Mouse (Mus musculus) hindbrain, postnatal 0 days (tissue): ENCODE measurements around the gene Hus1. TPM values are rescaled to one million over a fixed set of nuclear protein-coding genes. Genes with fewer than 3 reads are reported as not detected.

Experiments used
- ATAC-seq: fragments of 200-750 bp; cut with Nextera tagmentation; 2 replicates; pipeline ENCODE4 v1.8.0; 2017; ENCODE audit warnings: mild to moderate bottlenecking, moderate TSS enrichment, moderate library complexity
- DNase-seq: peaks from one replicate; pipeline ENCODE4 v3.0.0-alpha.2; 2015; ENCODE audit warnings: low spot score
- H3K27ac ChIP-seq: fragments of 300-500 bp; sonication (generic); 2 replicates; pipeline ENCODE4 v1.5.1; 2014; ENCODE audit warnings: mild to moderate bottlenecking
- H3K27me3 ChIP-seq: fragments of 300-500 bp; sonication (generic); 2 replicates; pipeline ENCODE4 v1.6.1; 2014; ENCODE audit warnings: low read length, mixed read lengths; ENCODE audit not compliant: insufficient read depth
- H3K36me3 ChIP-seq: fragments of 300-500 bp; sonication (generic); 2 replicates; pipeline ENCODE4 v1.6.1; 2014; ENCODE audit warnings: low read length, mixed read lengths; ENCODE audit not compliant: insufficient read depth
- H3K4me1 ChIP-seq: fragments of 300-500 bp; sonication (generic); 2 replicates; pipeline ENCODE4 v1.6.1; 2014; ENCODE audit warnings: antibody characterized with exemption, low read length, mixed read lengths; ENCODE audit not compliant: insufficient read depth
- H3K4me2 ChIP-seq: fragments of 300-500 bp; sonication (generic); 2 replicates; pipeline ENCODE4 v1.6.1; 2014; ENCODE audit warnings: low read depth, mild to moderate bottlenecking, low read length, moderate library complexity, mixed read lengths
- H3K4me3 ChIP-seq: fragments of 300-500 bp; sonication (generic); 2 replicates; pipeline ENCODE4 v1.5.1; 2014; ENCODE audit warnings: low read length
- H3K9ac ChIP-seq: fragments of 300-500 bp; sonication (generic); replicated peaks from 2 replicates; pipeline ENCODE4 v1.6.1; 2014; ENCODE audit warnings: mild to moderate bottlenecking, low read length, moderate library complexity, mixed read lengths
- H3K9me3 ChIP-seq: fragments of 300-500 bp; sonication (generic); 2 replicates; pipeline ENCODE4 v1.6.1; 2016; ENCODE audit warnings: low read length, mixed read lengths
- CTCF ChIP-seq: IDR thresholded peaks from 2 replicates; pipeline ENCODE4 v1.5.1; 2016; ENCODE audit warnings: antibody characterized with exemption, control low read depth, low read depth
- WGBS: fragments of 180-500 bp; shearing (Covaris S2); extraction: QIAGEN DNeasy Blood & Tissue Kit; methylation state at CpG from one replicate; pipeline ENCODE4 v1.1.7; 2014; 5-methylcytosine and 5-hydroxymethylcytosine counted together
- polyA plus RNA-seq: library from polyadenylated mRNA; unstranded; fragments of >200 nt; fragmentation: Nextera tagmentation; extraction: Ambion mirVana; gene quantifications from 2 replicates; pipeline ENCODE4 v1.2.1, GENCODE M21; 2015
- total RNA-seq: library from RNA; depleted of rRNA; stranded (reverse); fragments of >200 nt; gene quantifications from 2 replicates; pipeline ENCODE4 v1.2.3, GENCODE M21; 2014

Gene Hus1
- total and polyA plus RNA-seq, 2 experiments from 2014 or later: 9.5 to 20.0 TPM

DNA sequence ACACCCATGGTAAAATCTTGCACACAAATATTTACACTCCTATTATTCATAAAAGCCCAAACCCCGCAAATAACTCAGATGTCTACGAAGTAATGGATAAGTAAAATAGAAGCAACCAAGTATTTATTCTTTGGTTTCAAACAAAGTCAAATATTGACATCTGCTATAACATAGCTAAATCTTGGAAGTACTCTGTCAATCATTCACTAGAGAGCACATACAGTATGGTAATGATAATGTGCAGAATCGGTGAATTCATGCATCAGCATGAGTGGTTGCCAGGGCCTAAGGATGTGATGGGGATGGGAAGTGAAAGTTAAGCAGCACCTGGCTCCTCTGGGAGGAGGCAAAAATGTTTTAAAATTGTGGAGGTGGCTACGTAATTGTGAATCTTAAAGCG, 9.2 kb upstream of the Hus1 start:
- WGBS: 92% methylated on average over 5 of the region's 5 CpGs
- no peaks in the 10 kb centered on the region for H3K27me3 ChIP-seq
- H3K36me3 ChIP-seq: no peaks in the 10 kb centered on the region
- no peaks in the 10 kb centered on the region for H3K4me1 ChIP-seq
- no peak overlapping the region for H3K27ac ChIP-seq
- no peak overlapping the region for H3K9ac ChIP-seq
- DNase-seq (no peak), ATAC-seq (no peak)
- H3K9me3 ChIP-seq: no peaks in the 10 kb centered on the region
- H3K4me3 ChIP-seq: no peak overlapping the region
- TF ChIP-seq CTCF: no peak
- no peak overlapping the region for H3K4me2 ChIP-seq

DNA sequence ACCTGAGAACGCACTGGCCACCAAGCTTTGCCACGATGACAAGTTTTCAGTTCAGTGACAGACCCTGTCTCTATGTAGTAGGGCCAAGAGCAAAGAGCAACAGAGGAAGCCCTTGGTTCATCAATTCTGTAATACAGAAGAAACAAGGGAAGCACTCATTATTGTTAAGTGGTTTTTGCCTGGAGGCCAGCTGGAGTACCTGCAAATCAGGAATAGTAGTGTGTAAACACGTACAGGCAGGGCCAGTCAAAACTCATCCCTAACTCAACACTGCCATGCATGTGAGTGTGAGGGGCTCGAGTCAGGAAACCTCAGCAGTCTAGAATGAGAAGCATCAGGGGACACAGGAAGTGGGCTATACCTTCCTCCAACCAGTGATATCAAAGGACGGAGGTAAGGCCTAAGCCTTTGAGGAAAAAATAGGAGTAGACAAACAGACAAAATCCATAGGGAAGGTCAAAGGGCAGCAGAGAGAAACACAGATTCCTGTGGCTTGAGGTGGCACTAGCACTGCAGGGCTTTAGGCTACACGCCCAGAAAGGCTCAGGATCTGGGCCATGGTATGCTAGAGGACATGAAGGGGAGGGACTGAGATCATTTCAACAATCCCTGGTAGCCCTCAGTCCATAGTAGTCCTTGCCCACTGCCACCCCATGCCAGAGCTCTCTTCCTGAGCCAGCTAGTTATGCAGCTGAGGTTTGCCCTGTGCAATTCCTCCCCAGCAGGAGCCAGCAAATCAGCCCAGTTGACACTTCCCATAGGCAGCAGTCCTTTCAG, 7.7 kb upstream of the Hus1 start:
- H3K36me3 ChIP-seq: no peaks in the 10 kb centered on the region
- TF ChIP-seq CTCF: no peak
- no peak overlapping the region for H3K4me2 ChIP-seq
- H3K27ac ChIP-seq: no peak overlapping the region
- no peak overlapping the region for H3K9ac ChIP-seq
- H3K4me3 ChIP-seq: no peak overlapping the region
- no peaks in the 10 kb centered on the region for H3K27me3 ChIP-seq
- WGBS: 81% methylated on average over 6 of the region's 6 CpGs
- DNase-seq: no peak
- no peak for ATAC-seq
- no peaks in the 10 kb centered on the region for H3K9me3 ChIP-seq
- no peaks in the 10 kb centered on the region for H3K4me1 ChIP-seq

DNA sequence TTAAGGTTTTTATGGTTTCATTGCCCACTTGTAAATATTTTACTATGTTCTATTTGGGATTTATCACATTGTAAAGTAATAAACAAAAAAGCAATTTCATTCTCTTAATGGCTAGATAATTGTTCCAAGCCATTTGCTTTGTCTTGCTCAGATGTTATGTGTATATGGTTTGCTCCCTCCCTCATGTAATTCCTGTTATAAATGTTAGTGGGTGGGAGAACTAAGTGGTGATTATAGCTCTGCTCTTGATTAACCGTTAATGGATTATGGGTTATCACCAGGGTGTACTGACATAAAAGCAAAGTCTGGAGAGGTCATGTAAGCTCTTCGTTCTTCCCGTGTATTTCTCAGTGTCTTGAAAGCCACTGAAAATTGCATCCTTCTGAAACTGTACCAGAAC, 3.7 kb upstream of the Hus1 start:
- H3K9ac ChIP-seq: no peak overlapping the region
- H3K27ac ChIP-seq: no peak overlapping the region
- no peak overlapping the region for H3K4me3 ChIP-seq
- ATAC-seq (no peak), DNase-seq (no peak)
- no peaks in the 10 kb centered on the region for H3K27me3 ChIP-seq
- H3K4me1 ChIP-seq: 0 out of 2 replicates have a peak, but pooled peaks cover 4% of the 10 kb centered on the region
- no peaks in the 10 kb centered on the region for H3K9me3 ChIP-seq
- no peak for TF ChIP-seq CTCF
- no peak overlapping the region for H3K4me2 ChIP-seq
- H3K36me3 ChIP-seq: no peaks in the 10 kb centered on the region
- WGBS: 85% methylated on average over 3 of the region's 3 CpGs

DNA sequence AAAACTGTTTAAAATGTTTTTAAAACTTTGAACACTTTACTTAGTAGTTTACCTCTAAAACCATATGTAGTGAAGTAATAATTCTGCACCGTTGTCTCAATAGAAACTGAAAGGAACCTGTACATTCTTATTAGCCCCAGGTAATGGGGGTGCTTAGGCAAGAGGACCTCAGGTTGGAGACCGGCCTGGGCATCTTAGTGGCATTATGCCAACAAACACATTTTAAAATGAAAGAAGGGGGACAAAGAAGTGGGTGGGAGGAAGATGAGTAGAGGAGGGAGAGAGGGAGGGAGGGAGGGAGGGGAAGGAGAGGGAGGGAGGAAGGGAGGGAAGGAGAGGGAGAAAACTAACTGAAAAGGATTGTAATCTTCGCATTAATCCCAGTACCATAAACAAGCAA, 357 bp upstream of the Hus1 start:
- DNase-seq: peak; percentile 17
- peak overlapping the region; percentile 69; the same call in 1 of the 2 replicates for H3K9ac ChIP-seq
- peak overlapping the region; percentile 57 for H3K4me3 ChIP-seq
- 4% methylated on average over 3 of the region's 3 CpGs for WGBS
- H3K4me1 ChIP-seq: 0 out of 2 replicates have a peak, but pooled peaks cover 4% of the 10 kb centered on the region
- peak; percentile 41 for ATAC-seq
- H3K27ac ChIP-seq: peak overlapping the region; percentile 75; the same call in 1 of the 2 replicates
- no peaks in the 10 kb centered on the region for H3K9me3 ChIP-seq
- H3K27me3 ChIP-seq: no peaks in the 10 kb centered on the region
- H3K36me3 ChIP-seq: no peaks in the 10 kb centered on the region
- no peak for TF ChIP-seq CTCF
- peak overlapping the region; percentile 73 for H3K4me2 ChIP-seq

DNA sequence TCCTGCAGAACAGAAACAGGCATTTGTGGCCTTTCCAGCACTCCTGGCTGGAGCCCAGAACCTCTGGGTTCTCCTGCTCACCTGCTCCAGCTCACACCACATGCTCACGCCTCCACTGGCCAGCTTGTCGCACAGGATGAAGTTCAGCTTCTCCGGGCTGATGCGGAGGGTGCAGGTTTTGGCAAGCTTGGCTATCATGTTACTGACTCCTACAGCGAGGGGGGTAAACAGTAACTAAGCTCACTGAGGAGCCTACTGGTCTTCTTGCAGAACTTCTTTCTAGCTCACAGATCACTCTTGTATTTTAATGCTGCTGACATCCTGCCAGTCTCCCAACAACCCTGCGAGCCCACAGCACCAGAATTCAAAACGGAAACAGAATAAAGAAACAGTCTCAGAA, 575 bp downstream of the Hus1 start:
- peak overlapping the region; percentile 73 for H3K4me2 ChIP-seq
- H3K9ac ChIP-seq: peak overlapping the region; percentile 69
- H3K27ac ChIP-seq: peak overlapping the region; percentile 75
- peaks cover 4% of the 10 kb centered on the region; the same call in 1 of the 2 replicates for H3K36me3 ChIP-seq
- no peaks in the 10 kb centered on the region for H3K9me3 ChIP-seq
- TF ChIP-seq CTCF: 0 out of 2 replicates have a peak, but pooled peaks have one; percentile 14
- 0 out of 2 replicates have a peak, but pooled peaks cover 4% of the 10 kb centered on the region for H3K4me1 ChIP-seq
- peak; percentile 75 for ATAC-seq
- under 1% methylated on average over 7 of the region's 7 CpGs for WGBS
- H3K27me3 ChIP-seq: no peaks in the 10 kb centered on the region
- peak overlapping the region; percentile 57 for H3K4me3 ChIP-seq
- DNase-seq: peak; percentile 57

DNA sequence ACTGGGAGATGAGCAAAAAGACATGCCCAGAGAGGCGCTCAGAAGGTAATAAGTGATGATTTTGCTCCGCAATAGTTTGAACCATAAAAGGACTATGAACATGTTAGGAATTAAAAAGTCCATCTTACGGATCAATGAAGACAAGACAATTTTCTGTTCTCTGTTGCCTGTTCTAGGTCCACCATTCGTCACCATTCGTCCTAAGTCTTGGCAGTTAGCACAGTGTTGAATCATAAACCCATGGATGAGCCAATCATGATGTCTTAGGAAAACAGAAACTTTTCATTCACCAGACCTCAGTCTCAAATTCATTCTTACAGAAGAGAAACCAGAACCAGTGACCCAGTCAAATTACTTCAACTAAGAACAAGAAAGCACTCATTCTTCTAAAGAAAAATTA, 2.2 kb downstream of the Hus1 start:
- Histone ChIP-seq H3K36me3 (peaks cover 15% of the 10 kb centered on the region; the same call in 1 of the 2 replicates), H3K4me3 (no peak overlapping the region), H3K9me3 (no peaks in the 10 kb centered on the region), H3K27me3 (no peaks in the 10 kb centered on the region), H3K27ac (no peak overlapping the region), H3K4me1 (0 out of 2 replicates have a peak, but pooled peaks cover 4% of the 10 kb centered on the region), H3K9ac (no peak overlapping the region), H3K4me2 (no peak overlapping the region)
- no peak for ATAC-seq
- no peak for TF ChIP-seq CTCF
- WGBS: 98% methylated on average over 5 of the region's 5 CpGs
- DNase-seq: no peak

DNA sequence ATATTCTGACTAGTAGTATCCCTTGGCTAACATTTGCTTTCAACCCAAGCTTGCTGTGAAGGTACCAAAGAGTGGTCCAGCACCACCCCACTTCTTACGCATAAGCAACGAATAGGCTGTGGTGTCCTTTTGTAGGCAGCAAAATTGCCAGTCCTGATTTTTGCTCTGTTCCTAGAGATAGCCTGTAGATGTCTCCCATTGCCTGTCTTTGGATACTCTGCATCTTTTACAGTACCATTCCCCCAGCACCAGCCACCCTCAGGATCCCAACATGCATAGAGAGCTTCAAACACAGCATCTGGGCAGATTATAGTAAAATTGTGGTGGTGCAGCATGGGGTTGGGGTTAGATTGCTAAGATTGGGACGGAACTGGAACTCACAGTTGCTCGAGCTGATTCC, 22.9 kb downstream of the Hus1 start:
- TF ChIP-seq CTCF: peak; percentile 44
- H3K36me3 ChIP-seq: 0 out of 2 replicates have a peak, but pooled peaks cover 6% of the 10 kb centered on the region
- H3K27ac ChIP-seq: no peak overlapping the region
- no peaks in the 10 kb centered on the region for H3K9me3 ChIP-seq
- H3K27me3 ChIP-seq: no peaks in the 10 kb centered on the region
- DNase-seq (peak; percentile 48), ATAC-seq (peak; percentile 43; the same call in 1 of the 2 replicates)
- H3K4me1 ChIP-seq: no peaks in the 10 kb centered on the region
- no peak overlapping the region for H3K4me2 ChIP-seq
- WGBS: 78% methylated on average over 4 of the region's 4 CpGs
- H3K4me3 ChIP-seq: no peak overlapping the region
- H3K9ac ChIP-seq: no peak overlapping the region
